Mouse (Mus musculus): ENCODE results near the gene Kif5c. TPM values are rescaled to one million over a fixed set of nuclear protein-coding genes. Genes with fewer than 3 reads are reported as not detected.

Gene Kif5c
- polyA plus RNA-seq, 1 experiment: 8.6 TPM

- peak overlapping the region; percentile 60 for H3K4me3 ChIP-seq (ENCODE audit: insufficient read depth, low read length)
- peaks cover 3% of the 10 kb centered on the region; the same call in 1 of the 2 replicates for H3K4me1 ChIP-seq (ENCODE audit: control insufficient read depth, insufficient read depth, low read length)
- TF ChIP-seq CTCF (IDR thresholded peaks at IDR 0.05; ENCODE audit: borderline replicate concordance, insufficient read depth, low read length): no peak
- TF ChIP-seq POLR2A (IDR thresholded peaks at IDR 0.05; ENCODE audit: low read depth, low read length): no peak
- no peak overlapping the region for H3K27ac ChIP-seq (ENCODE audit: insufficient read depth, low read length)
Observed at GRCm38 (mm10) chr2:49619719-49620522, 823 bp downstream of the Kif5c start.

DNA sequence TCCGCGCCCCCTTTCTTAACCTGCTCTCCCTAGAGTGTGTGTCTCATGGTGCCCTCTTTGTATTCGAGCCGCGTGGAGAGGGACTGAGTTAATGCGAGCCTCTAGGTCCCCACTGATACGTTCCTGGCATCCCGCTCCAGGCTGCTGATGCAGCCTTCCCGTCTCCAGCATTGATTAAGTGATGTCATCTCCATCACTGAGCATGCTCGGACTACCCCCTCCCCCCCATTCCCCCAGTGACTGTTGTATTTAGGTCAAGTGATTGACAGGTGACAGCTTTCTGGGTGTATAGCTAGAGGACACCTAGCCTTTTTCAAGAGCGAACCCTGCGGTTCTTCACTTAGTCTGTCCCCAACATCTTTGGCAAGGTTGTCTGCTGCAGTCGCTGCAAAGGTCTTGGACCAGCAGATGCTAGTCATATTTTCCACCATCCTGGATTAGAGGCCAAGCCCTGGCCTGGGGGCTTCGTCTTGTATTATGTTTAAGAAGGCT, 1.6 kb downstream of the Kif5c start:
- TF ChIP-seq POLR2A (IDR thresholded peaks at IDR 0.05; ENCODE audit: low read depth, low read length) (no peak), CTCF (IDR thresholded peaks at IDR 0.05; ENCODE audit: borderline replicate concordance, insufficient read depth, low read length) (no peak)
- Histone ChIP-seq H3K27ac (ENCODE audit: insufficient read depth, low read length) (no peak overlapping the region), H3K4me3 (ENCODE audit: insufficient read depth, low read length) (peak overlapping the region; percentile 60), H3K4me1 (ENCODE audit: control insufficient read depth, insufficient read depth, low read length) (peaks cover 3% of the 10 kb centered on the region; the same call in 1 of the 2 replicates)

DNA sequence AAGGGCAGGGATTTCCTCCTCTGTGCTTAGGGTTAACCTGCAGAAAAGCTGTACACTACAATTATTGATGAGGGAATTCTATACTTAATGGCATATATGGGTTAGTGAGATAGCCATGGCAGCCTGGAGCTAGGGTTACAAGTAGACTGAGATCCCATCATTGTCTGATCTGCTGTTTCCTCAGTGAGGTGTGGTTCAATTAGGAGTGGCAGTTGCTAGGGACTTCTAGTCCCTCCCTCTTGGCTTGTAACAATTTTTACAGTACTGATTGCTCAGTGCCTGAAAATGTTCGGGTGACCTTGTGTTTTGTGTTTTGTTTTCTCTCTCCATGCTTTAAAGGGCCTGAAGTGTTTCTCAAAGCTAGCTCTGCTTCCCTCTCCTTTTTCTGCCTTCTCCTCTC, 2.1 kb downstream of the Kif5c start:
- H3K4me1 ChIP-seq (ENCODE audit: control insufficient read depth, insufficient read depth, low read length): peaks cover 7% of the 10 kb centered on the region; the same call in 1 of the 2 replicates
- TF ChIP-seq CTCF (IDR thresholded peaks at IDR 0.05; ENCODE audit: borderline replicate concordance, insufficient read depth, low read length) (no peak), POLR2A (IDR thresholded peaks at IDR 0.05; ENCODE audit: low read depth, low read length) (no peak)
- no peak overlapping the region for H3K4me3 ChIP-seq (ENCODE audit: insufficient read depth, low read length)
- H3K27ac ChIP-seq (ENCODE audit: insufficient read depth, low read length): no peak overlapping the region

DNA sequence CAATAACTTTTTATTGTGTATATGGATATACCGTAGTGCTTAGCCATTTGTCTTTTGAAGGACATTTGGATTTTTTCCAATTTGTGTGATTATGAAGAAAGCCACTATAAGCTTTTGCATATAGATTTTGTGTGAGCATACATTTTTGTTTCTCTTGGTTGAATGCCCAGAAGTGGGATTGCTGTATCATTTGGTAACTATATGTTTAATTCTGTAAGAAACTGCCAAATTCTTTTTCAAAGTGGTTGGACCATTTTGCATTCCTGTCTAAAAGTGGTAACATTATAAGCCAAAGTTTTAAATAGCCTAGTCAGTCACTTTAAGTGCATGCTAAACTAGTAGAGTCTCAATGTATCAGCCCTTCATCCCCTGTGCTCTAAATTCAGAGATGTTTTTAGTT, 6.5 kb downstream of the Kif5c start:
- Histone ChIP-seq H3K27ac (ENCODE audit: insufficient read depth, low read length) (peak overlapping the region; percentile 53; the same call in 1 of the 2 replicates), H3K4me3 (ENCODE audit: insufficient read depth, low read length) (no peak overlapping the region), H3K4me1 (ENCODE audit: control insufficient read depth, insufficient read depth, low read length) (peaks cover 9% of the 10 kb centered on the region; the same call in 1 of the 2 replicates)
- no peak for TF ChIP-seq CTCF (IDR thresholded peaks at IDR 0.05; ENCODE audit: borderline replicate concordance, insufficient read depth, low read length)
- no peak for TF ChIP-seq POLR2A (IDR thresholded peaks at IDR 0.05; ENCODE audit: low read depth, low read length)

GRCm38 (mm10) chr2:49627611-49628010, 8.5 kb downstream of the Kif5c start:
- H3K27ac ChIP-seq (ENCODE audit: insufficient read depth, low read length): no peak overlapping the region

GRCm38 (mm10) chr2:49628094-49628705, 9.1 kb downstream of the Kif5c start:
- TF ChIP-seq CTCF (IDR thresholded peaks at IDR 0.05; ENCODE audit: borderline replicate concordance, insufficient read depth, low read length): no peak
- no peak for TF ChIP-seq POLR2A (IDR thresholded peaks at IDR 0.05; ENCODE audit: low read depth, low read length)
- no peak overlapping the region for H3K4me3 ChIP-seq (ENCODE audit: insufficient read depth, low read length)

More at GRCm38 (mm10) chr2:49627611-49628010, 8.5 kb downstream of the Kif5c start:
- Histone ChIP-seq H3K4me3 (ENCODE audit: insufficient read depth, low read length) (no peak overlapping the region), H3K4me1 (ENCODE audit: control insufficient read depth, insufficient read depth, low read length) (peaks cover 6% of the 10 kb centered on the region; the same call in 1 of the 2 replicates)
- TF ChIP-seq CTCF (IDR thresholded peaks at IDR 0.05; ENCODE audit: borderline replicate concordance, insufficient read depth, low read length): no peak
- TF ChIP-seq POLR2A (IDR thresholded peaks at IDR 0.05; ENCODE audit: low read depth, low read length): no peak

GRCm38 (mm10) chr2:49629181-49629580, 10.1 kb downstream of the Kif5c start:
- Histone ChIP-seq H3K4me1 (ENCODE audit: control insufficient read depth, insufficient read depth, low read length) (peaks cover 12% of the 10 kb centered on the region), H3K4me3 (ENCODE audit: insufficient read depth, low read length) (no peak overlapping the region), H3K27ac (ENCODE audit: insufficient read depth, low read length) (no peak overlapping the region)
- TF ChIP-seq CTCF (IDR thresholded peaks at IDR 0.05; ENCODE audit: borderline replicate concordance, insufficient read depth, low read length) (no peak), POLR2A (IDR thresholded peaks at IDR 0.05; ENCODE audit: low read depth, low read length) (no peak)

More at GRCm38 (mm10) chr2:49628094-49628705, 9.1 kb downstream of the Kif5c start:
- peaks cover 6% of the 10 kb centered on the region for H3K4me1 ChIP-seq (ENCODE audit: control insufficient read depth, insufficient read depth, low read length)
- no peak overlapping the region for H3K27ac ChIP-seq (ENCODE audit: insufficient read depth, low read length)

- Histone ChIP-seq H3K4me1 (ENCODE audit: control insufficient read depth, insufficient read depth, low read length) (peaks cover 12% of the 10 kb centered on the region), H3K4me3 (ENCODE audit: insufficient read depth, low read length) (no peak overlapping the region), H3K27ac (ENCODE audit: insufficient read depth, low read length) (no peak overlapping the region)
- TF ChIP-seq POLR2A (IDR thresholded peaks at IDR 0.05; ENCODE audit: low read depth, low read length): no peak
- TF ChIP-seq CTCF (IDR thresholded peaks at IDR 0.05; ENCODE audit: borderline replicate concordance, insufficient read depth, low read length): no peak
Observed at GRCm38 (mm10) chr2:49630636-49631035, 11.5 kb downstream of the Kif5c start.

- Histone ChIP-seq H3K4me1 (ENCODE audit: control insufficient read depth, insufficient read depth, low read length) (peaks cover 7% of the 10 kb centered on the region), H3K27ac (ENCODE audit: insufficient read depth, low read length) (peak overlapping the region; percentile 9; the same call in 1 of the 2 replicates), H3K4me3 (ENCODE audit: insufficient read depth, low read length) (no peak overlapping the region)
- TF ChIP-seq CTCF (IDR thresholded peaks at IDR 0.05; ENCODE audit: borderline replicate concordance, insufficient read depth, low read length) (no peak), POLR2A (IDR thresholded peaks at IDR 0.05; ENCODE audit: low read depth, low read length) (no peak)
Observed at GRCm38 (mm10) chr2:49633231-49633630, 14.1 kb downstream of the Kif5c start.
